Mouse (Mus musculus) erythroblast, embryonic 14.5 days (primary cell): ENCODE measurements around the gene Ddt.

Experiments used
- GATA1 ChIP-seq: IDR thresholded peaks from 2 replicates; pipeline ENCODE4 v1.6.1; 2012; ENCODE audit warnings: low read length, inconsistent platforms, mixed read lengths
- TAL1 ChIP-seq: IDR thresholded peaks from 3 replicates; pipeline ENCODE4 v1.6.1; 2012; ENCODE audit warnings: low read length, inconsistent platforms, mixed read lengths

DNA sequence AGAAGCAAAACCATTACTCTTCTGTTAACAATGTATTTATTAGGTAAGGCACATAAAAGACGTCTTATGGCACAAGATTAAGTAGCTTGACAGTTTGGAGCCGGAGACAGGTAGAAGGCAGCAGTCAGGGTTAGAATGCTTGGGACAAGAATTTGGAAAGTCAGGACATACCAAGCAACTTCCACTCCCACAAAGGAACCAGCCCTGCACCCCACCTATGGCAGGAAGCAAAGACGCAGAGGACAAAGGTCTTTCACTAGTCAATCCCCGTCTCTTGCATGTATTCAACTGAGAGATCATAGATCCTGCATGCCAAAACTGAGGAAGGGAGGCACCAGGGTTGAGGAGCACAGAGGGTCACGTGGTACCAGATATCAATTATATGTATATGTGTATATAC is 888 bp upstream of the Ddt start:
- no peak for TF ChIP-seq TAL1
- no peak for TF ChIP-seq GATA1
